Mouse (Mus musculus): ENCODE measurements at regions not wholly inside any gene's neighbourhood (a gene's known extent, or its start where the extent isn't known, plus 50 kb on each side); places are given as distances from the start of the nearest gene placed in this dataset.

DNA sequence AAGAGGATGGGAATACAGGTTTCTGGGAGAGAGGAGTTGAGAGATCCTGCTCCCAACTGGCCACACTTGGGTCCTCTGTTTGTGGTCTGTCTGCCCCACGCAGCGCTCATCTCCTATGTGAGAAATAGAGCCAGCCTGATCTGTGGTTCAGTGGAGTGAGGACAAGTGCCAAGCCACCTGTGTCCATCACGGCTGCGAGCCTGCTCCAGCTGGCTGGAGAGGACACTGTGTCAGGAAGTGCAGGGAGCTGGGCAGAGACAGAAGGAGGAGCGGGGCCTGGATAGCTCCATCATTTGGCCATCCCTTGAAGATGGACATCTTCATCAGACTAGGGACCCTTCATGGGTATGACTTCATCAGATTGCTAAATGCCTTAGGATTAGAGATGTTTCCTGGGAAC is 136.4 kb upstream of the Lrfn2 start:
- DNase-seq (ENCODE audit: low spot score), result no peak
- no peaks in the 10 kb centered on the region for H3K36me3 ChIP-seq (ENCODE audit: insufficient read depth, low read length)
- H3K9ac ChIP-seq (replicated peaks; ENCODE audit: low read length), result no peak overlapping the region
- peaks cover 3% of the 10 kb centered on the region; the same call in 1 of the 2 replicates for H3K4me1 ChIP-seq (ENCODE audit: insufficient read depth, low read length)
- ATAC-seq, result 0 out of 2 replicates have a peak, but pooled peaks have one; percentile 53
- WGBS, result 61% methylated on average over 5 of the region's 5 CpGs
- no peak overlapping the region for H3K4me2 ChIP-seq (ENCODE audit: low read depth, low read length)
- TF ChIP-seq CTCF (IDR thresholded peaks at IDR 0.05; ENCODE audit: low read depth), result no peak
- no peak overlapping the region for H3K27ac ChIP-seq
- no peak overlapping the region for H3K4me3 ChIP-seq (ENCODE audit: low read length)
- no peaks in the 10 kb centered on the region for H3K9me3 ChIP-seq (ENCODE audit: low read length)
- no peaks in the 10 kb centered on the region for H3K27me3 ChIP-seq (ENCODE audit: insufficient read depth, low read length)

- H3K4me3 ChIP-seq (ENCODE audit: low read length), result no peak overlapping the region
- peaks cover 3% of the 10 kb centered on the region; the same call in 1 of the 2 replicates for H3K4me1 ChIP-seq (ENCODE audit: insufficient read depth, low read length)
- WGBS, result 68% methylated on average over 3 of the region's 3 CpGs
- DNase-seq (ENCODE audit: low spot score) (no peak), ATAC-seq (no peak)
- TF ChIP-seq CTCF (IDR thresholded peaks at IDR 0.05; ENCODE audit: low read depth), result no peak
- H3K9ac ChIP-seq (replicated peaks; ENCODE audit: low read length), result no peak overlapping the region
- no peaks in the 10 kb centered on the region for H3K9me3 ChIP-seq (ENCODE audit: low read length)
- no peak overlapping the region for H3K27ac ChIP-seq
- no peaks in the 10 kb centered on the region for H3K27me3 ChIP-seq (ENCODE audit: insufficient read depth, low read length)
- H3K36me3 ChIP-seq (ENCODE audit: insufficient read depth, low read length), result no peaks in the 10 kb centered on the region
- no peak overlapping the region for H3K4me2 ChIP-seq (ENCODE audit: low read depth, low read length)
These were observed 134.0 kb upstream of the Lrfn2 start for GRCm38 (mm10) chr17:48798196-48798595.

DNA sequence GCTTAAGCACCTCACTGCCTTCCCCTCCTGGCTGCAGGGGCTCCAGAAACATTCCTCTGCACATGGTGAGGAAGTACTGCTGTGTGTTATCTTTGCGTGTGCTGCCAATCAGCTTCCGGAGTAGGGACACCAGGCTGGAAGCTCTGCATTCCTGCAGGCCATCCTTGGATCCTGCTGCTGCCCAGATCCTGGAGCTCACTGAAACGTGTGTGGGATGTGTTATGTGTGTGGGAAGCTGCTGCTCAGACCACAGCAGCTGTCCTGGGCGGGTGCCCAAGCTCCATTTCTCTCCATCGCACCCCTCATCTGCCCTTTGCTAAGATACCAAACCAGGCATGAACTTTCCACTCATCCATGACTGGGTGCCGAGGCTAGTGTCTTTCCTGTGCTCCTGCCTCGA is 129.5 kb upstream of the Lrfn2 start:
- WGBS, result 51% methylated on average over 7 of the region's 7 CpGs
- TF ChIP-seq CTCF (IDR thresholded peaks at IDR 0.05; ENCODE audit: low read depth), result no peak
- Histone ChIP-seq H3K4me3 (ENCODE audit: low read length) (no peak overlapping the region), H3K36me3 (ENCODE audit: insufficient read depth, low read length) (no peaks in the 10 kb centered on the region), H3K9me3 (ENCODE audit: low read length) (no peaks in the 10 kb centered on the region), H3K4me1 (ENCODE audit: insufficient read depth, low read length) (no peaks in the 10 kb centered on the region), H3K4me2 (ENCODE audit: low read depth, low read length) (no peak overlapping the region), H3K27ac (no peak overlapping the region), H3K9ac (replicated peaks; ENCODE audit: low read length) (no peak overlapping the region), H3K27me3 (ENCODE audit: insufficient read depth, low read length) (no peaks in the 10 kb centered on the region)
- ATAC-seq (no peak), DNase-seq (ENCODE audit: low spot score) (no peak)

DNA sequence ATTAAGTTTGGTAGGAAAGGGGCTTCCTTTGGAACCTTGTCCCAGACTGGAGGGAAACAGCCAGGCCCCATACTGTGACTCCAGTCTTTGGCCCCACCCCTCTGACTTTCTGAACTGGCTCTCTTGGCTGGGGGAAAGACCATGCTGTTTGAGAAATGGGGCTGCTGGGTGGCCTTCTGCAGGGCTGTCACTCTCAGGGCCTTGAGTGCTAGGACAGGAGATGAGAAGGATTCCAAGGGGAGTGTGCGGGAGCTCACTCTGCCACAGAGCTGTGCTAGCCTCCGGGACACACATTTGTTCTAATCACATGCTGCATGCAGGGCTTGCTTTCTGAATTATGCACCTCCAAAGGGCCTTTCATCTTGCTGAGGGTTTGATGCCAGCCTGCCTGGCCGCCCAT is 124.3 kb upstream of the Lrfn2 start:
- 0 out of 2 replicates have a peak, but pooled peaks cover 3% of the 10 kb centered on the region for H3K4me1 ChIP-seq (ENCODE audit: insufficient read depth, low read length)
- ATAC-seq, result 0 out of 2 replicates have a peak, but pooled peaks have one; percentile 43
- no peak for TF ChIP-seq CTCF (IDR thresholded peaks at IDR 0.05; ENCODE audit: low read depth)
- no peak overlapping the region for H3K4me2 ChIP-seq (ENCODE audit: low read depth, low read length)
- no peaks in the 10 kb centered on the region for H3K36me3 ChIP-seq (ENCODE audit: insufficient read depth, low read length)
- no peaks in the 10 kb centered on the region for H3K27me3 ChIP-seq (ENCODE audit: insufficient read depth, low read length)
- H3K4me3 ChIP-seq (ENCODE audit: low read length), result no peak overlapping the region
- H3K27ac ChIP-seq, result no peak overlapping the region
- no peak overlapping the region for H3K9ac ChIP-seq (replicated peaks; ENCODE audit: low read length)
- DNase-seq (ENCODE audit: low spot score), result no peak
- no peaks in the 10 kb centered on the region for H3K9me3 ChIP-seq (ENCODE audit: low read length)
- 35% methylated on average over 3 of the region's 3 CpGs for WGBS

GRCm38 (mm10) chr17:48814753-48815504 is 117.2 kb upstream of the Lrfn2 start:
- Histone ChIP-seq H3K27me3 (ENCODE audit: insufficient read depth, low read length) (no peaks in the 10 kb centered on the region), H3K4me2 (ENCODE audit: low read depth, low read length) (no peak overlapping the region), H3K27ac (no peak overlapping the region), H3K36me3 (ENCODE audit: insufficient read depth, low read length) (no peaks in the 10 kb centered on the region), H3K4me3 (ENCODE audit: low read length) (no peak overlapping the region), H3K4me1 (ENCODE audit: insufficient read depth, low read length) (0 out of 2 replicates have a peak, but pooled peaks cover 3% of the 10 kb centered on the region), H3K9me3 (ENCODE audit: low read length) (no peaks in the 10 kb centered on the region), H3K9ac (replicated peaks; ENCODE audit: low read length) (no peak overlapping the region)
- TF ChIP-seq CTCF (IDR thresholded peaks at IDR 0.05; ENCODE audit: low read depth), result peak; percentile 30; the same call in 1 of the 2 replicates
- no peak for DNase-seq (ENCODE audit: low spot score)
- 39% methylated on average over 15 of the region's 15 CpGs for WGBS
- ATAC-seq, result 0 out of 2 replicates have a peak, but pooled peaks have one; percentile 30

DNA sequence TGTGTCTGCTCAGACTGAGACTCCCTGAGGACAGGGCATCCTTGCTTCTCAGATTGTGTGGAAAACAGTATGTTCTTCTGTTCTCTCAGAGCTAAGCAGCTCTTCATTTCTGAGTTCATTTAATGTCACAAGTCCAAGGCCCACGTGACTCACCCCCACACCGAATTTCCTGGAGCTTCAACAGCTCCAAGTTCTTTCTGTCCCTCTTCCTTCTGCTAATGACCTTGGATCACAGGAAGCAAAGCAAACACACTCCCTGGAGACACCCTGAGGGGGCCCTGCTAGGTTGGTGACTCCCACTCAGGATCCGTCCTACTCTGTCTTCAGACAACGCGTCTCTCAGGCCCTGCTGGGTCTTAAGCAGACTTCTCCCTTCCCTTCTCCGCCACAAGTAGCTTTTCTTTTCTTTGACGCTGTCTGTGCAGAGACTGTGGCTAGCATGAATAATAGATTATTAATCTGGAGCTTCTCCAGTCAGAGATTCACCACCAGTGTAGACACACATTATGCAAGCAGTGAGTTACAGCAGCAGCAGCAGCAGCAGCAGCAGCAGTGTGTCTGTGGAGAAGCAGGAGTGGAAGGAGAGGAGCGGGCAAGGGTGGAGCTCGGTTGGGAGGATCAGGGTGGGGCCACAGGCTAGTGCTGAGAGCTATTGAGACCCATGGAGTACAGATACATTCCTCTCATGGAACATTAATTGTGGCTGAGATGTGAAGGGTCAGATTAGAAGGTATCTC is 115.4 kb upstream of the Lrfn2 start:
- no peak for TF ChIP-seq CTCF (IDR thresholded peaks at IDR 0.05; ENCODE audit: low read depth)
- no peak for DNase-seq (ENCODE audit: low spot score)
- H3K9me3 ChIP-seq (ENCODE audit: low read length), result no peaks in the 10 kb centered on the region
- H3K4me3 ChIP-seq (ENCODE audit: low read length), result no peak overlapping the region
- no peak overlapping the region for H3K27ac ChIP-seq
- 0 out of 2 replicates have a peak, but pooled peaks cover 3% of the 10 kb centered on the region for H3K4me1 ChIP-seq (ENCODE audit: insufficient read depth, low read length)
- no peaks in the 10 kb centered on the region for H3K36me3 ChIP-seq (ENCODE audit: insufficient read depth, low read length)
- WGBS, result 51% methylated on average over 9 of the region's 9 CpGs
- H3K27me3 ChIP-seq (ENCODE audit: insufficient read depth, low read length), result no peaks in the 10 kb centered on the region
- H3K9ac ChIP-seq (replicated peaks; ENCODE audit: low read length), result no peak overlapping the region
- no peak for ATAC-seq
- H3K4me2 ChIP-seq (ENCODE audit: low read depth, low read length), result no peak overlapping the region
